Mouse (Mus musculus): ENCODE measurements around the gene Eif2s1. TPM values are rescaled to one million over a fixed set of nuclear protein-coding genes. Genes with fewer than 3 reads are reported as not detected.

Gene Eif2s1
- polyA plus RNA-seq (2012; rRNA removed) = 50.3 and 51.6 TPM in 2 replicates

GRCm38 (mm10) chr12:78861496-78862253 lies at the start of gene Eif2s1, which contains the start of gene Atp6v1d:
Gene Eif2s1 (plus strand): TSS chr12:78861819.
Gene Atp6v1d (minus strand): TSS chr12:78861638.
- peak; percentile 95 for DNase-seq (ENCODE audit: low spot score)

DNA sequence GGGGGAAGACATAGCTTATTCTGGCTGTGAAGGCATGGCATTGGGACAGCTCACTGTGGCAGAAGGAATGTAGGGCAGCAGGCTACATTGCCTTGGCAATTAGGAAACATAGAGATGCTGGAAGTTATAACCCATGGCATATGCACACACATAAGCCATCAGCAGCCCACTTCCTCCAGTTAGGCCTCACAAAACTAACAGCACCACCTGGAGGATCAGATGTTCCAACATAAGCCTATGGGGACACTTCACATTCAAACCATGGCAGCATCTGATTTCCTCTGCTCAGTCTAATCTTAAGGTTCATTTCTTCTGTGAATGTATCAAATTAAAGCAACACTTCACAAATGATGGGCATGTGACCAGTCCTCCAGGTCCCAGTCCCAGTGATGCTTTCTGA lies 47.2 kb upstream of the Eif2s1 start:
- no peak for DNase-seq (ENCODE audit: low spot score)

- no peak for DNase-seq (ENCODE audit: low spot score)
These were observed 27.1 kb upstream of the Eif2s1 start for GRCm38 (mm10) chr12:78834496-78834895.

DNA sequence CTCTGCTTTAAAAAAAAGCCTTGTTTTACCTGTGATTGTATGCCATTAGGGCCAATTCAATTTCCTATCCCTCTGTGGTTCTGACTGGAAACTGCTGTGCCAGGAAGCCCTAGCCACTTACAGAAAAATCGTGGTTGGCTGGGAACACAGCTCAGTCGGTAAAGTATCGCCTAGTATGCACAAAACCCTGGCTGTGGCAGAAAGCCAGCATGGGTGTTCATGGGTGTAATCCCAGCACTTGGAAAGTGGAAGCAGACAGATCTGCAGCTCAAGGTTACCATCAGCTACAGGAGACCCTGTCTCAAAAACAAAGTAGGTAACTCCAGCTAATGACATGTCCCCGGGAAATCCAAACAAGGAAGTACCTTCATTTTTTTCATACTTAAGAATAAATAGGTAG lies 21.7 kb upstream of the Eif2s1 start:
- no peak for DNase-seq (ENCODE audit: low spot score)

DNA sequence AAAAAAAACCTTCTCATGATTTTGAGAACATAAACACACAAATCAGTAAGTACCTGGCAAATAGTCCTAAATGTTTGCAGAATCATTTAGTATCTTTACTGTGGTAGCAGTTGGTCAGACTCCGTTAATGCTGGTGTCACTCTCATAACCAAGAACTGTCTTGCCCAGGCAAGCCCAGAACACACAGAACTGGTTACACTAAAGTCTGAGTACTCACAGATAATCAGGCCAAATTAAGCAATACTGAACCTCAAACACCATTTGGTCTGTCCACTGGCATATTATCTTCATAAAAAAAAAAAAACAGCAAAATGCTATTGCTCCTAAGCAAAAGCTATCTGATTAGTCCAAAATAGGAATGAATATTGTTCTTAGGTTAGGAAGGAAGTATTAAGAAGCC lies 19.2 kb upstream of the Eif2s1 start:
- DNase-seq (ENCODE audit: low spot score) = no peak

GRCm38 (mm10) chr12:78848246-78848645 lies 13.4 kb upstream of the Eif2s1 start:
- DNase-seq (ENCODE audit: low spot score) = no peak

DNA sequence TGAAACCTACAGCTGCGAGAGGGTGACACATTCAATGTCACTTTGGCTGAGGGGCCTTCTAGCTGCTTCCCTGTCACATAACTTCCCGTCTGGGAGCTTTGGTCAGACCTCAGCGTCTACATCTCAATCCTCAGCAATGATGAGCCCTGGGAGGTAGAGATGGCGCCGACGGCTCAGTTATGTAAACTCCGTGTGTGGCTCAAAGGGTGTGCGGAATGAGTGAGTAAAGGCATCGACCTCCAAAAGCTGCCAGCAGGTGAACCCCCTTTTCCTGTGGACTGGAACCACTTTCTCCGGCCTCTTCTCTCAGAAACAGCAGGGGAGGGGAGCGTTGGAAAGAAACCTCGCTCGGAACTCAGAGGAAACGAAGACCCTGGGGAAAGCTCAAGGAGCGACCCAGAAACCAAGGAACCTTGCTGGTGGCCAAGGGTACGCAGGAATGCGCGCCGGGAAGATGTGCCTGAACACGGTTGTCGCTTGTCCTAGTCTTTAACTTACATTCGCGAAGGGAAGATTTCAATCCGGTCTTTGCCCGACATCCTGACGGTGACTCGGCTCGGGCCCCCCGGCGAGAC lies 611 bp upstream of the Eif2s1 start:
- no peak for DNase-seq (ENCODE audit: low spot score)

- DNase-seq (ENCODE audit: low spot score) = no peak
These were observed 673 bp downstream of the Eif2s1 start for GRCm38 (mm10) chr12:78862254-78862730.

DNA sequence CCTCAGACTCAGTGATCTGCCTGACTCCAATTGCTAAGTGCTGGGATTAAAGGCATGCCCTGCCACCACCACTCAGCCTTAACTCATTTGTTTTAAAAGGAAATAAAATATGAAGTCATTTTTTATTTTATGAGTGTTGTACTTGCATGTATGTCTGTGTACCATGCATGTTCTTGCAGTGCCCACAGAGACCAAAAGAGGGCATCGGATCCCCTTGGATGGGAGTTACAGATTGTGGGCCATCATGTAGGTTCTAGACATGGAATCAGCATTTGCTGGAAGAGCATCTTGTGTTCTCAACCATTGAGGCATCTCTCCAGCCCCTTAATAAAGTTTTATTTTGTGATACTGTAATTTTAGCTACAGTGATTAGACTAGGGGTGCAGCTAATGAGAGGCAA lies 3.8 kb downstream of the Eif2s1 start:
- no peak for DNase-seq (ENCODE audit: low spot score)

- DNase-seq (ENCODE audit: low spot score) = no peak
These were observed 6.5 kb downstream of the Eif2s1 start for GRCm38 (mm10) chr12:78868115-78868514.

- DNase-seq (ENCODE audit: low spot score) = no peak
These were observed 13.0 kb downstream of the Eif2s1 start for GRCm38 (mm10) chr12:78874581-78874980.

- no peak for DNase-seq (ENCODE audit: low spot score)
These were observed 28.4 kb downstream of the Eif2s1 start for GRCm38 (mm10) chr12:78890062-78890461.

DNA sequence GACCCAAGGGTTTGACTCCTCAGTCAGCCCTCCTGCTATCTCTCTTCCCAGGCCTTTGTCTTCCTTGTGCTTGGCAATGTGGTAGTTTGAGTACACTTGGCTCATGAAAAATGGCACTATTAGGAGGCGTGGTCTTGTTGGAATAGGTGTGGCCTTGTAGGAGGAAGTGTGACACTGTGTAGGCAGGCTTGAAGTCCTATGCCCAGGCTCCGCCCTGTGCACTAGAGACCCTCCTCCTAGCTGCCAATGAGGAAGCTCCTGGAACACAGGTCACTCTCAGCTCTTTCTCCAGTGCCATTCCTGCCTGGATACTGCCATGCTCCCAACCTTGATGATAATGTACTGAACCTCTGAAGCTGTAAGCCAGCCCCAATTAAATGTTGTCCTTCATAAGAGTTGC lies 29.5 kb downstream of the Eif2s1 start:
- DNase-seq (ENCODE audit: low spot score) = no peak

GRCm38 (mm10) chr12:78897861-78898260 lies 36.2 kb downstream of the Eif2s1 start:
- no peak for DNase-seq (ENCODE audit: low spot score)

DNA sequence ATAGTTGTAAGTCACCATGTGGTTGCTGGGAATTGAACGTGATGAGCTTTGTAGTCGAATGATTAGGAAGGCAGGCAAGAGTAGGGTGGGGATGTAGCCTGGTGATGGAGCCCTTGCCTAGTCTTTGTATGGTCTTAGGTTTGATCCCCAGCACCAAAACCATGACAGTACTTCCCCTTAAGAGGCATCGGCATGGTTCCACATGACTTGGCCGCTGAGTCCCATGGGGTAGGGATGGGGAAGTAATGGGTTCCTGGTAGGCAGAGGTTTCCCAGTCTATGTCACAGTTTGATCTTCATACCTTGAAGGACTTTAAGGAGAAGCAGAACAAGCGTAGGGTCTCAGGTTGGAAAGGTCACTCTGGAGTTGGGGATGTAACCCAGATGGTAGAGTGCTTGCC lies 39.8 kb downstream of the Eif2s1 start:
- DNase-seq (ENCODE audit: low spot score) = no peak

DNA sequence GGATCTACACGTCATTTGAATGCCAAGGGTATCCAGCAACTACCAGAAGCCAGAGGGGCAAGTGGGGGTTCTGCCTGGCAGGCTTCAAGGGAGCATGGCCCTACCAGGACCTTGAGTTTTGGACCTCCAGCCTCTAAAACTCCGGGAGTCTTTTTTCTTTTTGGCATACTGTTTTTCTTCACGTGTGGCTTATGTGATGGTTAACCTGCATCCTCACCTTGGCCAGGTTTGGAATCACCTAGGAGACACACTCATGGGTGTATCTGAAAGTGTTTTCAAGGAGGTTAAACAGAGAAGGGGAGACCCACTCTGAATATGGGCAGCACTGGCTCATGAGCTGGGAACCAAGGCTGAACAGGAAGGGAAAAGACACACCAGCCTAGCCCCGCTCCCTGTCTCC lies 41.7 kb downstream of the Eif2s1 start:
- DNase-seq (ENCODE audit: low spot score) = no peak

DNA sequence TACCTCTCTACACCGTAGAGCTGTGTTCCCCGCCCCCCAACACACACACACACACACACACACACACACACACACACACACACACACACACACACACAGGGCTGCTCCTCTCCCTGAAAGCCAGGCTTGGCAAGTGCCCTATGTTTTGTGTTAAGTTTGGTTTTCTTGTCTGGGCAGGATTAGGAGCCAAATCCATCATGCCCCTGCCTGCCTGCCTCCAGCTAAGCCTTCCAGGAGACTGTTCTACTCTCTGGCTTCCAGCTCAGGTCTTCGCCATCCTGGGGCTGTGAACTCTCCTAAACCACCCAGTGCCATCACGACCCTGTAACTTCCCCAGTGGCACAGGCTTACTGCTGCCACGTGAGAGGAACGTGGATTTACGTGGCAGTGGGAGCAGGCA lies 42.9 kb downstream of the Eif2s1 start:
- DNase-seq (ENCODE audit: low spot score) = no peak

GRCm38 (mm10) chr12:78906707-78907162 lies 45.1 kb downstream of the Eif2s1 start, which contains the start of gene Plek2:
Gene Plek2 (minus strand): TSS chr12:78906964.
- DNase-seq (ENCODE audit: low spot score) = peak; percentile 81

DNA sequence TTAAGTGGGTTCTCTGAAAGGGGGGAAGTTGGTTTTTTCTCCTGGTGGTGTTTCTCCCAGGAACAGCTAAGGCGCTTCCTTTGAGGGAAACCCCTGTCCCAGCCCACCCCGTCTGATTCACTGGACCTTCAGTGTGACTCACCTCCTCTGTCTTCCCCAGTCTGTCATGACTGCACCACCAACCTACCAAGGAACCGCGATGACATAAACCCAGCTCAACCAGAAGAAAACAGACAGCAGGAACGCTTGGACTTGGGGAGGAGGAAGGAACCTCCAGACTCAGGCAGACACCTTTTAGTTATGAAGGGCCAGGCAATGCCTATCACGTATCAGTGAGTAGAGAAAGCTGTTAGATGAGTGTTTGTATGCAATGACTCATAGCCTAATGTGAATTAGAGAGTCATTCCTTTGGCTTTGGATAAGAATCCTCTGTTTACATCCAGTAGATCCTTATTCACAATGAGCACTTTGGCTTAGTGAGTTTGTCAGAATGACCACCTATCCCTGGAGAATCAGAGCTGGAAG lies 46.5 kb downstream of the Eif2s1 start:
- no peak for DNase-seq (ENCODE audit: low spot score)

DNA sequence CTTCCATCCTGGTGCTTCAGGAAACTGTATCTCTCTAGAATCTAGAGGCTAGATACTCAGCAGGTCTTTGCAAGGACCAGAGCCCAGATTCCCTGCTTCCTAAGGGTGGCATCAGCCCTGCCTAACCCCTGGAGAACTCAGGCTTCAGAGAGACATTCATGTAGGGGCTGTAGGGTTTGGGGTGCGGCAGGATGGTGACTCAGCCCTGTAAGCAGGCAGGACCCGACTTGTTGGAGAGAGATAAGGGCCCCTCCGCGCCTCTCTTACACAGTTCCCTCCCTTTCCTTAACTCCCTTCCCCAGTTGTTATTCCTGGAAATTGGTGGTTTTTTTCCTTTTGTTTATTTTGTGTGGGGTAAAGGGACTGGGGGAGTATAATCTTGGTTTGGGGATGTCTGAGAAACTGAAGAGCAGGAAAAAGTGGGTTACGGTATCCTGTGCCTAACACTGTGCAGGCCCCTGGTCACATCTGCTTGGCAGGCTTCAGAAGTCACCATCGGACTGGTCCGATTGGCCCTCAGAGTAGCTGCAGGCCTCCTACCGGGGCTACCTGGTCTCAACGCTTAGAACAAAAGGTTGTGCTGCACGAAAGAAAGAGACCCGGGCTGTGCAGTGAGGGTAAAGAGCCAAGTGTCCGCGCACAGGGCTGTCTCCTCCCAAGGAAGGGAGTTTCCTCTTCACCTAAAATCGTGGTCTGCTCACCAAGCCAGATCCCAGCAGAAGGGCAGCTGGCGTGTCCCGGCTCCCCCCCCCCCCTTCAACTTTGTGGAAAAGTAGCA lies 49.3 kb downstream of the Eif2s1 start:
- DNase-seq (ENCODE audit: low spot score) = no peak

GRCm38 (mm10) chr12:78911707-78912417 lies 50.2 kb downstream of the Eif2s1 start:
- no peak for DNase-seq (ENCODE audit: low spot score)

GRCm38 (mm10) chr12:78914458-78914857 lies 52.8 kb downstream of the Eif2s1 start:
- DNase-seq (ENCODE audit: low spot score) = no peak
